Mouse (Mus musculus) heart, embryonic 10.5 days (tissue): ENCODE results near the gene Cep68. TPM values are rescaled to one million over a fixed set of nuclear protein-coding genes. Genes with fewer than 3 reads are reported as not detected.

Source experiments
- DNase-seq: peaks from one replicate; pipeline ENCODE4 v3.0.0-alpha.2; 2017; ENCODE audit warnings: low spot score
- H3K27ac ChIP-seq: fragments of 300-500 bp; sonication (generic); 2 replicates; pipeline ENCODE4 v1.5.1; 2016; ENCODE audit warnings: mild to moderate bottlenecking
- H3K27me3 ChIP-seq: fragments of 300-500 bp; sonication (generic); 2 replicates; pipeline ENCODE4 v1.6.1; 2016; ENCODE audit warnings: mild to moderate bottlenecking; ENCODE audit not compliant: poor library complexity, insufficient read depth, severe bottlenecking
- H3K36me3 ChIP-seq: fragments of 300-500 bp; sonication (generic); 2 replicates; pipeline ENCODE4 v1.6.1; 2016; ENCODE audit warnings: mild to moderate bottlenecking, moderate library complexity
- H3K4me1 ChIP-seq: fragments of 300-500 bp; sonication (generic); 2 replicates; pipeline ENCODE4 v1.6.1; 2016; ENCODE audit warnings: mild to moderate bottlenecking
- H3K4me3 ChIP-seq: fragments of 300-500 bp; sonication (generic); 2 replicates; pipeline ENCODE4 v1.5.1; 2016; ENCODE audit warnings: mild to moderate bottlenecking, moderate library complexity
- H3K9me3 ChIP-seq: fragments of 300-500 bp; sonication (generic); 2 replicates; pipeline ENCODE4 v1.6.1; 2016; ENCODE audit warnings: mild to moderate bottlenecking, moderate library complexity
- WGBS: fragments of 180-500 bp; shearing (Covaris S2); methylation state at CpG from one replicate; pipeline ENCODE4 v1.1.7; 2016; 5-methylcytosine and 5-hydroxymethylcytosine counted together
- polyA plus RNA-seq: library from polyadenylated mRNA; unstranded; fragments of >200 nt; fragmentation: Nextera tagmentation; extraction: Ambion mirVana; gene quantifications from 2 replicates; pipeline ENCODE4 v1.2.1, GENCODE M21; 2016

The Cep68 gene
- polyA plus RNA-seq, 1 experiment from 2014 or later = 39.0 TPM

DNA sequence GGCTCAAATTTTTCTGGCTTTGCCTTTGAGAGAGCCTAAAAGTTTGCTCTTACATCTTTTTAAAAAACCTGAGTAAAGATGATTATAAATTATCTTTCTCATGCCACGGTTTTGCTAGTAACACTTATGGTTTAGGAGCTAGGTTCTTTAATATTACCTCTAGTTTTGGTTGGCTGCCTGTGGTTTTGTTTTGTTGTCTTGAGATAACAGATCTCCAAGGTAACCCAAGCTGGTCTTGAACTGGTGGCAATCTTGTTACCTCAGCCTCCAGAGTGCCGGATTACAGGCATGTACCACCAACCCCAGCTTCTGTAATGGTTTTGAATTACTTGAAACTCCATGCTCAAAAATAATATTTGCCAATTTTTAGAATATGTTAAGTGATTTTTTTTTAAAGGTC lies 37.4 kb downstream of the Cep68 start:
- peaks cover 14% of the 10 kb centered on the region for H3K36me3 ChIP-seq
- H3K4me1 ChIP-seq = peaks cover 9% of the 10 kb centered on the region; the same call in 1 of the 2 replicates
- H3K4me3 ChIP-seq = no peak overlapping the region
- H3K27me3 ChIP-seq = no peaks in the 10 kb centered on the region
- no peaks in the 10 kb centered on the region for H3K9me3 ChIP-seq
- DNase-seq = no peak
- 67% methylated on average over 2 of the region's 2 CpGs for WGBS
- no peak overlapping the region for H3K27ac ChIP-seq

DNA sequence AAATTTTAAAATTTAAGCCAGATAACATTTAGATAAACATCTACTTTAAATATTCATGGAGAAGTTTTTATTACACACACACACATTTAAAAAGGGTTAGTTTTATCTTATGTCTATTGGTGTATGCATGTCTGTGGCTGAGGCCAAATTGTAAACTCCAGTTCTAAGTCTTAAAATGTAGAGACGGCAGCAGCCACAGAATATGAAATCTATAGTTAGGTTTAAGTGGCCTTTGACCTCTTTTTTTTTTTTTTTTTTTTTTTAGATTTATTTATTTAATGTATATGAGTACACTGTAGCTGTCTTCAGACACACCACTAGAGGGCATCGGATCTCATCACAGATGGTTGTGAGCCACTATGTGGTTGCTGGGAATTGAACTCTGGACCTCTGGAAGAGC lies 41.6 kb downstream of the Cep68 start:
- H3K9me3 ChIP-seq = no peaks in the 10 kb centered on the region
- H3K4me1 ChIP-seq = peaks cover 45% of the 10 kb centered on the region
- peaks cover 3% of the 10 kb centered on the region; the same call in 1 of the 2 replicates for H3K36me3 ChIP-seq
- DNase-seq = no peak
- no peak overlapping the region for H3K27ac ChIP-seq
- H3K4me3 ChIP-seq = no peak overlapping the region
- 75% methylated on average over 2 of the region's 2 CpGs for WGBS
- no peaks in the 10 kb centered on the region for H3K27me3 ChIP-seq

- peaks cover 3% of the 10 kb centered on the region; the same call in 1 of the 2 replicates for H3K36me3 ChIP-seq
- 54% methylated on average over 2 of the region's 2 CpGs for WGBS
- H3K4me1 ChIP-seq = peaks cover 47% of the 10 kb centered on the region
- no peak for DNase-seq
- no peaks in the 10 kb centered on the region for H3K9me3 ChIP-seq
- no peak overlapping the region for H3K4me3 ChIP-seq
- no peak overlapping the region for H3K27ac ChIP-seq
- no peaks in the 10 kb centered on the region for H3K27me3 ChIP-seq
Observed at GRCm38 (mm10) chr11:20206626-20207223, 42.5 kb downstream of the Cep68 start.

- Histone ChIP-seq H3K27ac (no peak overlapping the region), H3K4me3 (no peak overlapping the region), H3K9me3 (no peaks in the 10 kb centered on the region), H3K27me3 (no peaks in the 10 kb centered on the region), H3K4me1 (peaks cover 41% of the 10 kb centered on the region), H3K36me3 (peaks cover 3% of the 10 kb centered on the region; the same call in 1 of the 2 replicates)
- DNase-seq = no peak
- 79% methylated on average over 4 of the region's 4 CpGs for WGBS
Observed at GRCm38 (mm10) chr11:20205538-20205937, 43.7 kb downstream of the Cep68 start.

DNA sequence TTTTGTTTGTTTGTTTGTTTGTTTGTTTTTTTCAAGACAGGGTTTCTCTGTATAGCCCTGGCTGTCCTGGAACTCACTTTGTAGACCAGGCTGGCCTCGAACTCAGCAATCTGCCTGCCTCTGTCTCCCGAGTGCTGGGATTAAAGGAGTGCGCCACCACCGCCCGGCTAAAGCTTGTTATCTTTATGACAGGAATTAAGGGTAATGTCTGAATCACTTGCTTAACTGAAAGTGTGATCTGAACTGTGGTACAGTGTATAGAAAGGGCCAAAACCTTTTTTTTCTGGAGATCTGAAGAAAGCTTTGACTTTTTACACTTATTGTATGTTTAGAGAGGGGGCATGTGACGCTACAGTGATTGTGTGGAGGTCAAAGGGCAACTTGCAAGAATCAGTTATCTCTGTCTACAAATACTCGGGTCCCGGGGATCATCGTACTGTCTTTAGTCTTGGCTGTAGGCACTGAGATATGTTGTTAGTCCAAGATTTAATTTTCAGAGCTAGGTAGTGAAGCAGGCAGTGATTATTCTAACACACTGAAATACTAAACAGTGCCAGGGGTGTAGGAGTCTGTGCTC lies 44.3 kb downstream of the Cep68 start:
- DNase-seq = no peak
- H3K27ac ChIP-seq = no peak overlapping the region
- no peaks in the 10 kb centered on the region for H3K27me3 ChIP-seq
- H3K9me3 ChIP-seq = no peaks in the 10 kb centered on the region
- H3K4me1 ChIP-seq = peaks cover 41% of the 10 kb centered on the region
- 56% methylated on average over 9 of the region's 9 CpGs for WGBS
- peaks cover 3% of the 10 kb centered on the region; the same call in 1 of the 2 replicates for H3K36me3 ChIP-seq
- H3K4me3 ChIP-seq = no peak overlapping the region

DNA sequence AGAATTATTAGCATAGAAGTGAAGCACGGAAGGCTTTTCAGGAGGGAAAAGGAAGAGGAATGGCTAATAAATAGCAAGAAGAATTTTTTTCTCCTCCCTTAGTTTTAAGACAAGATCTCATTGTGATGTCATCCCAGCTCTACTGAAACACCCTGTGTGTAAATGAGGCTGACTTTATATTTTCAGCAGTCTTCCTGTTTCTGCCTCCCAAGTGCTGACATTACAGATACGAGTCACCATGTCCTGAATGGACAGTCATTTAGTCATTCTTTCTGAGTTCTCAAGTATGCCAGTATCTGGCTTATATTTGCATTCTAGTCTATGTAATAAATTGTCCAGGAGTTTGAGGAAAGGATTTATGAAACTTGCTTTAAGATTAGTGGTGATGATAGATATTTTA lies 44.9 kb downstream of the Cep68 start:
- no peaks in the 10 kb centered on the region for H3K27me3 ChIP-seq
- DNase-seq = no peak
- 0 out of 2 replicates have a peak overlapping the region, but pooled peaks have one; percentile 12 for H3K4me3 ChIP-seq
- H3K36me3 ChIP-seq = peaks cover 3% of the 10 kb centered on the region; the same call in 1 of the 2 replicates
- WGBS = 82% methylated on average over 2 of the region's 2 CpGs
- no peak overlapping the region for H3K27ac ChIP-seq
- H3K9me3 ChIP-seq = no peaks in the 10 kb centered on the region
- peaks cover 41% of the 10 kb centered on the region for H3K4me1 ChIP-seq

- peak overlapping the region; percentile 99 for H3K4me3 ChIP-seq
Observed at GRCm38 (mm10) chr11:20202299-20203011, 46.8 kb downstream of the Cep68 start.

DNA sequence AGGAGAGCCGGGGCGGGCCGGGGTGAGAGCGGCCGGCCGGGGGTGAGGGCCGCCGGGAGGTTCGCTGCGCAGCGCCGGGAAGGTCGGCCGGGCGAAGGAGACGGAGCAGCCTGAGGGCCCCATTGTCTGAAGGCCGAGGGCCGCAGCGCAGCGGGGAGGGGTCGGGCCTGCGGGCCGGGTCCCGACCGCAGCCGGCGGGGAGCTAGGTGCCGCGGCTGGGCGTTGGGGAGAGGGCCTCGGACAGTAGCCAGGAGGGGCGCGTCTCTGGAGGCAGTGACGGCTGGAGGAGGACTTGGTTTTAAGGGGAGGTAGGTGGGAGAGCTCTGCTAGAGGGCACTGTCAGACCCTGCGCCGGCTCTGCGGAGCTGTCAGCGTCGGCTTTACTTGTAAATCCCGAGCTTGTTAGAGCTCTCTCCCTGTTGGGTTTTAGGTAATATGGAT lies 47.5 kb downstream of the Cep68 start:
- H3K9me3 ChIP-seq = no peaks in the 10 kb centered on the region
- H3K27me3 ChIP-seq = no peaks in the 10 kb centered on the region
- 1% methylated on average over 40 of the region's 40 CpGs for WGBS
- H3K27ac ChIP-seq = peak overlapping the region; percentile 99
- peaks cover 42% of the 10 kb centered on the region for H3K4me1 ChIP-seq
- H3K36me3 ChIP-seq = peaks cover 3% of the 10 kb centered on the region; the same call in 1 of the 2 replicates
- peak; percentile 87 for DNase-seq
- H3K4me3 ChIP-seq = peak overlapping the region; percentile 99

More at GRCm38 (mm10) chr11:20202299-20203011, 46.8 kb downstream of the Cep68 start:
- no peak for DNase-seq
- peaks cover 3% of the 10 kb centered on the region; the same call in 1 of the 2 replicates for H3K36me3 ChIP-seq
- WGBS = 45% methylated on average over 7 of the region's 7 CpGs
- H3K4me1 ChIP-seq = peaks cover 41% of the 10 kb centered on the region
- no peaks in the 10 kb centered on the region for H3K9me3 ChIP-seq
- no peaks in the 10 kb centered on the region for H3K27me3 ChIP-seq
- peak overlapping the region; percentile 99 for H3K27ac ChIP-seq

DNA sequence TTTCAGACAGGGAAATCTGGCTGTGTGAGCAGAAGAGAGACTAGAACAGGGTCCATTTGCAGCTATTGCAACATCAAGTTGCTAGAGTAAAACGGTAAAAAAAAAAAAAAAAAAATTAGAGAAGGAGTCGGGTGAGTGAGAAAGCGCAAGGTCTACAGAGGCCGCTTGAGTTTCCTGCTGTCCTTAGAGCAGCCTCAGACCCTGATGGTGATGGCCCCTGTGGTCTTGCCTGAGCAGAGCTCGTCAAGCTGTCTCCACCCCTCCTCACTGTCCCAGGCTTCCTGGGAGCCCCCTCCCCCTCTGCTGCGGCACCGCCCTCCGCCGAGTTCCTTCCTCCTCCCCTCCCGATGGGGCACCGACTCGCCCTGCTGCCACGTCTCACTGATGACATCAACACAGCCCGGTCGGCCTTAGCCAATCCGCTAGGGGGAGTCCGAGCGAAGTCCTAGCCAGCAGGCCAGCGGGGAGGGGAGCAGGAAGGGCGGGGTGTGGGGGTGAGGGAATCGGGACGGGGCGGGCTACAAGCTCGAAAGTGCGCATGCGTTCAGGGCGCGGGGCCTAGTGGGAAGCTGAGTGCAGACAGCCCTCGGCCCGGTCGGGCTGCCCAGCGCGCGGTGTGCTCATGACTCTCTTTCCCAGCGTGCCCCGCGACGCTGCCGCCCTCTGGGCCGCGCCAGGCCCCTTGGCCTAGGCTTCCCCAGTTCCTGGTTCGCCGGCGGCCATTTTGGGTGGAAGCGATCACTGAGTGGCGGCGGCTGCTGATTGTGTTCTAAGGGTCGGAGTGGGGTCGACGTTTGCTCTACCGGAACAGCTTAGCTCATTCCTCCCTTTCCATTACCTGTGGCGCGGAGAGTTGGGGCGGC lies 48.3 kb downstream of the Cep68 start, which contains the start of gene Rab1a:
TSS of gene Rab1a (plus strand) at position 720 of the 863 bp plus-strand sequence.
- H3K4me3 ChIP-seq = peak within 1 kb of the TSS; percentile 99
- under 1% methylated on average over 54 of the region's 54 CpGs for WGBS

GRCm38 (mm10) chr11:20193100-20193736 lies 56.0 kb downstream of the Cep68 start:
- WGBS = 77% methylated on average over 4 of the region's 4 CpGs
- H3K4me3 ChIP-seq = no peak overlapping the region
- no peak for DNase-seq
- H3K27me3 ChIP-seq = no peaks in the 10 kb centered on the region
- H3K9me3 ChIP-seq = no peaks in the 10 kb centered on the region
- no peaks in the 10 kb centered on the region for H3K36me3 ChIP-seq
- H3K27ac ChIP-seq = no peak overlapping the region
- peaks cover 7% of the 10 kb centered on the region for H3K4me1 ChIP-seq

More for the DNA sequence above, 48.3 kb downstream of the Cep68 start, which contains the start of gene Rab1a:
- no peaks in the 10 kb centered on the region for H3K27me3 ChIP-seq
- DNase-seq = peak; percentile 100
- peaks cover 3% of the 10 kb centered on the region; the same call in 1 of the 2 replicates for H3K36me3 ChIP-seq
- H3K9me3 ChIP-seq = no peaks in the 10 kb centered on the region
- H3K4me1 ChIP-seq = peaks cover 39% of the 10 kb centered on the region
- H3K27ac ChIP-seq = peak within 1 kb of the TSS; percentile 99

DNA sequence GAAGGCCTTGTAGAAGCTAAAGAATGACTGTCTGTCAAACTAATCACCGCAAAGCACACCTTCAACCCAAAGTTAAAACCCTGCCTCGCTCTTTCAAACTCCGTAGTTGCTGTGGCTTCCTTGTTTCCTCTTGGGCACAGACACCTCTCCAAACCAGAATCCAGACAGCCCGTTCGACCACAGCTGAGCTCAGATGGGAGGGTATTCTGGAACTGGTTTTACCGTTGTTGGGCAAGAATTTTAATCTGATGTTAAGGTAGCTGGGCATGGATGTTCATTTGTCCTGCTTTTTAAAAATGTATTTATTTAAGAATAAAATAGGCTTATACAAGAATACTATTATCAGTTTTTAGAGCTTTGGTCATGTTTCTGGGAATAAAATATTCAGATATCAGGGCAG lies 62.0 kb downstream of the Cep68 start:
- no peak overlapping the region for H3K4me3 ChIP-seq
- H3K4me1 ChIP-seq = no peaks in the 10 kb centered on the region
- no peaks in the 10 kb centered on the region for H3K27me3 ChIP-seq
- H3K36me3 ChIP-seq = no peaks in the 10 kb centered on the region
- no peak overlapping the region for H3K27ac ChIP-seq
- no peaks in the 10 kb centered on the region for H3K9me3 ChIP-seq
- WGBS = 81% methylated on average over 6 of the region's 6 CpGs
- no peak for DNase-seq
